Mouse (Mus musculus) liver, embryonic 14.5 days (tissue): ENCODE results near the gene Notch2.

Experiments used
- CTCF ChIP-seq: IDR thresholded peaks from 2 replicates; pipeline ENCODE4 v1.5.1; 2016; ENCODE audit warnings: antibody characterized with exemption, low read depth, control low read depth
- EP300 ChIP-seq: IDR thresholded peaks from 2 replicates; pipeline ENCODE4 v1.6.1; 2016; ENCODE audit warnings: antibody characterized with exemption, low read depth

DNA sequence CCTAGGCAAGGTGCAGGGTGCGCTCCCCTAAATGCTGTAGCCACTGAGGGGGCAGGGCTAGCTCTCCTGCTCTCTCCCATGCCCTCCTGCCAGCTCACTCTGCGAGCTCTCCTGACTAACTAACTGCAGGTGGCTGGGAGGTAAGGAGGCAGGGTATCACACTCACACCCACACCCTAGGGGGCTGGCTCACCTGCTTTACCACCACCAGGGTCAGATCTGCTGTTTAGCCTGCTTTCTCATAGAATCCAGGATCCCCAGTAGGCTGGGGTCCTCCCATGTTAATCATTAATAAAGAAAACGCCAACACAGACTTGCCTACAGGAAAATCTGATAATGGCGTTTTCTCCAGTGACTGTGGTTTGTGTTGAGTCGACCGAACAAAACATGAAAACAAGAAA is 106.0 kb downstream of the Notch2 start:
- no peak for TF ChIP-seq CTCF
- TF ChIP-seq EP300 = no peak
